Mouse (Mus musculus) thymus, adult 2 months (tissue): ENCODE measurements at regions not wholly inside any gene's neighbourhood (a gene's known extent, or its start where the extent isn't known, plus 50 kb on each side); places are given as distances from the start of the nearest gene placed in this dataset.
A peak's percentile ranks its signal among the peaks of the same experiment; 100 is the strongest.

Experiments used
- DNase-seq: peaks from one replicate; pipeline ENCODE4 v3.0.0; 2021
- H3K27ac ChIP-seq: fragments of 200-500 bp; 2 replicates; pipeline ENCODE4 v1.5.1; 2012; ENCODE audit warnings: low read length, control low read depth; ENCODE audit not compliant: control insufficient read depth, insufficient read depth
- H3K27me3 ChIP-seq: fragments of 200-500 bp; 2 replicates; pipeline ENCODE4 v1.6.1; 2012; ENCODE audit warnings: mild to moderate bottlenecking, low read length, moderate library complexity, mixed read lengths; ENCODE audit not compliant: control insufficient read depth, insufficient read depth
- H3K36me3 ChIP-seq: fragments of 200-500 bp; 2 replicates; pipeline ENCODE4 v1.6.1; 2012; ENCODE audit warnings: mild to moderate bottlenecking, low read length, moderate library complexity; ENCODE audit not compliant: control insufficient read depth, insufficient read depth
- H3K4me1 ChIP-seq: fragments of 200-500 bp; replicated peaks from 2 replicates; pipeline ENCODE4 v1.6.1; 2012; ENCODE audit warnings: low read length; ENCODE audit not compliant: control insufficient read depth, insufficient read depth
- H3K4me3 ChIP-seq: fragments of 200-500 bp; 2 replicates; pipeline ENCODE4 v1.5.1; 2012; ENCODE audit warnings: mild to moderate bottlenecking, low read length, control low read depth, moderate library complexity; ENCODE audit not compliant: control insufficient read depth, insufficient read depth
- CTCF ChIP-seq: fragments of 200-500 bp; IDR thresholded peaks from 2 replicates; pipeline ENCODE4 v1.5.1; 2012; ENCODE audit warnings: mild to moderate bottlenecking, control low read depth, low read length, moderate library complexity, borderline replicate concordance; ENCODE audit not compliant: control insufficient read depth, poor library complexity, insufficient read depth; ENCODE audit errors: extremely low read depth
- POLR2A ChIP-seq: fragments of 200-500 bp; IDR thresholded peaks from 2 replicates; pipeline ENCODE4 v1.6.1; 2012; ENCODE audit warnings: mild to moderate bottlenecking, low read length, control low read depth, moderate library complexity; ENCODE audit not compliant: control insufficient read depth, poor library complexity, insufficient read depth; ENCODE audit errors: extremely low read depth
- WGBS: fragments of 180-500 bp; shearing (Covaris S2); methylation state at CpG from one replicate; pipeline ENCODE4 v1.1.7; 2018; 5-methylcytosine and 5-hydroxymethylcytosine counted together

GRCm38 (mm10) chr6:127236510-127237109 lies 84.6 kb upstream of the Ccnd2 start:
- Histone ChIP-seq H3K27me3 (no peaks in the 10 kb centered on the region), H3K36me3 (no peaks in the 10 kb centered on the region), H3K4me1 (peaks cover 13% of the 10 kb centered on the region), H3K4me3 (no peak overlapping the region), H3K27ac (no peak overlapping the region)
- TF ChIP-seq CTCF (no peak), POLR2A (no peak)
- DNase-seq = no peak
- WGBS = 69% methylated on average over 4 of the region's 4 CpGs

- WGBS = 95% methylated on average over 12 of the region's 12 CpGs
- TF ChIP-seq POLR2A = no peak
- TF ChIP-seq CTCF = no peak
- Histone ChIP-seq H3K4me1 (peaks cover 13% of the 10 kb centered on the region), H3K27ac (no peak overlapping the region), H3K27me3 (no peaks in the 10 kb centered on the region), H3K4me3 (no peak overlapping the region), H3K36me3 (no peaks in the 10 kb centered on the region)
- DNase-seq = no peak
These were observed 85.2 kb upstream of the Ccnd2 start for GRCm38 (mm10) chr6:127237168-127237567.

- 7% methylated on average over 12 of the region's 12 CpGs for WGBS
These were observed 87.8 kb upstream of the Ccnd2 start for GRCm38 (mm10) chr6:127239529-127240471.

GRCm38 (mm10) chr6:127240472-127241375 lies 88.7 kb upstream of the Ccnd2 start:
- H3K27me3 ChIP-seq = no peaks in the 10 kb centered on the region
- peak overlapping the region; percentile 43 for H3K27ac ChIP-seq
- H3K4me3 ChIP-seq = peak overlapping the region; percentile 41
- peaks cover 14% of the 10 kb centered on the region for H3K4me1 ChIP-seq
- H3K36me3 ChIP-seq = no peaks in the 10 kb centered on the region
- DNase-seq = no peak
- TF ChIP-seq CTCF (no peak), POLR2A (no peak)
- 62% methylated on average over 19 of the region's 19 CpGs for WGBS

More at GRCm38 (mm10) chr6:127239529-127240471, 87.8 kb upstream of the Ccnd2 start:
- H3K4me1 ChIP-seq = peaks cover 13% of the 10 kb centered on the region
- H3K27me3 ChIP-seq = no peaks in the 10 kb centered on the region
- no peak for TF ChIP-seq CTCF
- TF ChIP-seq POLR2A = no peak
- peak overlapping the region; percentile 41 for H3K4me3 ChIP-seq
- peak; percentile 55 for DNase-seq
- H3K27ac ChIP-seq = peak overlapping the region; percentile 43
- H3K36me3 ChIP-seq = no peaks in the 10 kb centered on the region

- peaks cover 23% of the 10 kb centered on the region for H3K4me1 ChIP-seq
- DNase-seq = no peak
- no peaks in the 10 kb centered on the region for H3K27me3 ChIP-seq
- WGBS = 89% methylated on average over 14 of the region's 14 CpGs
- H3K36me3 ChIP-seq = no peaks in the 10 kb centered on the region
- no peak overlapping the region for H3K27ac ChIP-seq
- TF ChIP-seq CTCF (no peak), POLR2A (no peak)
- H3K4me3 ChIP-seq = no peak overlapping the region
These were observed 89.9 kb upstream of the Ccnd2 start for GRCm38 (mm10) chr6:127241693-127242425.
